Mouse (Mus musculus): ENCODE measurements at regions not wholly inside any gene's neighbourhood (a gene's known extent, or its start where the extent isn't known, plus 50 kb on each side); places are given as distances from the start of the nearest gene placed in this dataset.

DNA sequence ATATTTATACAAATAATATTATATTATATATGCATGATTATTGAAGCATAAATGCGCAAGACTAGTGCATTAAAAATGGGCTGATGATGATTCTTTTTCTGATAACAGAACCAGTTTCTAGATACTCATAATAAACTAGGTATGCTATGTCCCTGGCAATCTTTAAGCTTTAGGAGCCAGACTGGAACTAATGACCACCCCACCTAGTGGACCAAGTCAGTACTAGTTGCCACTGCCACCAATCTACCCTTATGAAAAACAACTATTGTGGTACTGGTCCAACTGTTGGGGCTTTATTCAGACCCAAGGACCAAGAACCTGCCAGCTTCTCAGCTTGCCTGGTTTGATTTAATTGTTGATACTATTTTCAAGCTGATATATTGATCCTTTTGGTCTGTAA, 722.8 kb downstream of the Dach1 start:
- peak; percentile 27 for DNase-seq (ENCODE audit: low read depth, low spot score)

- no peak for DNase-seq (ENCODE audit: low read depth, low spot score)
Observed at GRCm38 (mm10) chr14:97440326-97440725, 729.2 kb downstream of the Dach1 start.

DNA sequence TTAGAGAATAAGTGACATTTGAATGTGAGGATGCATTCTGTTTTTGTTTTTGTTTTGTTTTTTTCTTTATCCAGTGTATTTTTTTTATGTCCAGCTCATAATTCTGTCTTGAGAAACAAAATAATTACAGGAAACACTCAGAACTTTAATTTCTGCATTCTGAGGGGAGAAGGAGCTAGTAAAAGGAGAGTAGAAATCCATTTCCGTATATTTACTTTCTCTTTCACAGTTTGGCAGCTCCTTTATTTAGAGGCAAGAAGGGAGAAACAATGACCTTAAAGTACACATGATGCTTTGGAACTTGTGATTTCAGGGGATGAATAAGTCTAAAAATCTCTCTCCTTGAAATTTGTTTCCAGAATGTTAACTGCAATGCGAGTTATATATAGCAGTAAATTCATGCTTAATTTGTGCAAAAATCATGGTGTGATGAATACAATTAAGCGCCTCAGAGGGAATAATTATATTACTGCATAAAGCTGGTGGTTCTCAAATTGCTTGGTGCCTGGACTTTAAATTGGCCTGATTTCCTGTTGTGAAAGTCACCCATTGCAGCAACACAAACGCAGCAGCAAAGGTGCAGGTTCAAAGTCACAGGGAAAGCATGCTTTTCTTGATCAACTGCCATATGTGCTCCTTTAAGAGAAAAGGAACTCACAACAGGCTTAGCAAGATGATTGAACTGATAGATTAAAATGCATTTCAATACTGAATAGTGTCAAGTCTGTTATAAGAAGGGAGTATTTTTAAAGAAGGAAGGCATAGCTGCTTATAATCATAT, 733.9 kb downstream of the Dach1 start:
- no peak for DNase-seq (ENCODE audit: low read depth, low spot score)

DNA sequence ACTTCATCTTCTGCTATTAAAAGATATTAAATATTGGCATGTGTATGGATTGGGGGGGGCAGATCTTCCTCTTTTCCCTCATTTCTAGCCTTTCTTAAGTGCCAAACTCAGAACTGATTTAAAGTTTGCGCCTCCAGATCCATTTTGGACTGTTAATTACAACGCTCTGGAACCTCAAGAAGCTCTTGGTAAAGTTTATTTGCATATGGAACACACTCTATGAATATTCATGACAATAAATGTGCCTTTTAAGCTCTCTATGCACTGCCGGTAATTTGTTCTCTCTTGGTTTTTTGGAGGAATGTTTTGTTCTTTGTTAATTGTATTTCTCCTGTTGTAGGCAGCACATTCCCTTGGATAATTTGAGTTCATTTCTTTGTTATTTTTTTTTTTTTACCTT, 738.3 kb downstream of the Dach1 start:
- no peak for DNase-seq (ENCODE audit: low read depth, low spot score)

GRCm38 (mm10) chr14:97403176-97403795, 766.3 kb downstream of the Dach1 start:
- no peak for DNase-seq (ENCODE audit: low read depth, low spot score)

DNA sequence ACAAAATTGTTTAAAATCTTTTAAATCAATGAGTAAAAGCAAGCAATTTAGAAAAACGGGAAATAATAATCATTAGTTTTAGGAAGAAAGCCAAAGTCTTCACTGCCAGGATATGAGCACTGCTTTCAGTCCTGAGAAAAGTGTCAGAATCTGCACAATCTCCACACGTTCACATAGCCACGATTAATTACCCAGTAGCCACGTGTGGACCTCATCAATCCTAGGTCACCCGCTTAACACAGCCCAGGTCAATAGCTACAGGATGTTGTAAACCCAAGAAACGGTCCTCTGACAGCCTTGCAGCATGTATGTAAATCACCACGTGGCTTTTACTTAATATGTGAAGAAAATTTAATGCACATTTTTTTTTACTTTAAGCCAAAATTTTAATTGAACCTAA, 773.2 kb downstream of the Dach1 start:
- DNase-seq (ENCODE audit: low read depth, low spot score): no peak

DNA sequence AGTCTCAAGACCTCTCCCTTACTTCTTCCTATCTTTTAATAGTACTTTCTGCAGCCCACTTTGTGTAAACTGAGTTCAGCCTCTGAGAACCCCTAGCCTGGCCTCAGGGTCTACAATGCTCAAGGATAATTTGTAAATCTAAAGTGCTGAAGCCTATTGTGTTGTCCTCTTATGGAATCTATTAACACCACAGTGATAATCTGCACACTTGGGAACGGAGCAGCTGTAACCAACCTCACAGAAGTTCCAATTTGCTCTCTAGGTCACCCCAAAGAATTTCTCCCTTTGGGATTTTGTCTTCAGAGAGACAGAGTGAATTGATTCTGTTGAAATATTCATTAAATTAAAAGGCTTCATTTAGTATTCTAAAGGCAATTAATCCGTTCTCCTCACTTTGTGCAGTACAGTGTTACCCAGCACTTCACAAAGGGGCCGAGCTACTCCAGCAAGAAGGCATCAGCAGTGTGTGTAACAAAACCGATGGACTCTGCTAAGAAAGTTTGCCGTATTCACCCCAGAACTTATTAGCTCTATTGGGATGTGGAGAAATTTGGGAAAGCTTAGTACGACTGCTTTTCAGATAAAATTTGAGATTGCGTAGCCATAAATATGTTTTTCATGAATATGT, 773.7 kb downstream of the Dach1 start:
- DNase-seq (ENCODE audit: low read depth, low spot score): no peak

- DNase-seq (ENCODE audit: low read depth, low spot score): no peak
Observed at GRCm38 (mm10) chr14:97389005-97389404, 780.6 kb downstream of the Dach1 start.

DNA sequence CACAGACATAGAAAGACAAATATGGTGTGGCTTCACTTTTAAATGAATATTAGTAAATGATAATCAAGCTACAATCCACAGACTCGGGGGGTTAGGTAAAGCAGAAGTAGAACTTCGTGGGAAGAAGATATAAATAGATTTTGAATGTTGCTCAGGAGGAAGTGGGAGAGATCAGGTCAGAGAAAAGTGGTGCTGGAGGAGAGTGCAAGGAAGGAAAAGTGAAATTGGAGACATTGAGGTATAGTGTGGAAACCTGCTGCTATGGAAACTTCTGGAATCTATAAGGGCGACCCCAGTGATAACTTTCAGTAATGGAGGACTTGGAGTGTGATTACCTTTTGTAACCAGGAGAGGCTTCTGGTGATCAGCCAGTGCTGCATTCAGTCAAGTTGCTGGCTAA, 789.4 kb downstream of the Dach1 start:
- no peak for DNase-seq (ENCODE audit: low read depth, low spot score)

DNA sequence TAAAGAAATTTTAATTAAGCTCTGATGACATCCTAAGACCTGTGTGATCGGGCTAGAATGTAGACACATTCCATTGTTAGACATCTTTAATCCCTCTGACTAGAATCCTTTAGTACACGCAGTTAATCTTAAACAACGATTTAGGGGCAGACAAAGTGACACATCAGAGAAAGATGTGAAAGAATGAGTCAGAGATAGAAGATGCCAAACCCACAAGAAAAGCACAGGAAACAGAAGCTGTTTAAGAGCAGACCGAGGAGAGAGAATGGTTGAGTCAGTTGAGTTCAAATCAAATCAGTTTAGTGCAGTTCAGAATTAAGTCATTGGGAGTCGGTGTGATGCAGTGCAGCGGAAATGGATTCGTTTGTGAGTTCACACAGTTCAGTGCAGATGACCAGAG, 812.6 kb downstream of the Dach1 start:
- no peak for DNase-seq (ENCODE audit: low read depth, low spot score)

- no peak for DNase-seq (ENCODE audit: low read depth, low spot score)
Observed at GRCm38 (mm10) chr14:97347970-97348369, 821.6 kb downstream of the Dach1 start.

- DNase-seq (ENCODE audit: low read depth, low spot score): no peak
Observed at GRCm38 (mm10) chr14:97331388-97331787, 812.5 kb upstream of the Klhl1 start.

- DNase-seq (ENCODE audit: low read depth, low spot score): no peak
Observed at GRCm38 (mm10) chr14:97329979-97330378, 811.1 kb upstream of the Klhl1 start.

- DNase-seq (ENCODE audit: low read depth, low spot score): no peak
Observed at GRCm38 (mm10) chr14:97293109-97293508, 774.2 kb upstream of the Klhl1 start.

DNA sequence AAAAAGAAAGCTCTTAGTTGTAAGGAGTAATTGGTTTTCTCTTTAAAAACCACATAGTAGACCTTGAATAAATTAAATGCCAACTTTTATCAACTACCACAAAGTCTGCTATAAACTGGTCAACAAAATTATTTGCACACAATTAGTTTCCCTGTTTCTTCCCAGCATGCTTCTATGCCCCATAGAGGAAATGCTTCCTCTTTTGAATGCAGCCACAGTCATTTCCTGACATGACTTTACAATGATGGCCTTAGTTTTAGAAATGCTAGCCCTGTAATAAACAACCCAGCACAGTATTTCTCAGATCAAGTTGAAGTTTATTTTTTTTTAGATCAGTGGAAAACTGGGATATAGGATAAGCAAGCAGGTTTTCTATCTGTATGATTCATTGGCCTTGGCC, 768.5 kb upstream of the Klhl1 start:
- DNase-seq (ENCODE audit: low read depth, low spot score): no peak

GRCm38 (mm10) chr14:97258461-97258860, 739.6 kb upstream of the Klhl1 start:
- DNase-seq (ENCODE audit: low read depth, low spot score): no peak
